Mouse (Mus musculus) erythroblast, adult 5-6 weeks (primary cell): ENCODE results near the gene Xpot. TPM values are rescaled to one million over a fixed set of nuclear protein-coding genes. Genes with fewer than 3 reads are reported as not detected.

Source experiments
- ATAC-seq: replicated peaks from 2 replicates; pipeline ENCODE4 v1.8.0; 2016; ENCODE audit warnings: moderate number of reproducible peaks, mild to moderate bottlenecking, moderate TSS enrichment, inconsistent platforms; ENCODE audit not compliant: poor library complexity, low FRiP score, severe bottlenecking
- total RNA-seq, 2 experiments: library from RNA; stranded (forward) in 1 of 2; stranded (reverse) in 1 of 2; fragments of 150-400 nt in 1 of 2; fragments of 200-764, 138-1000 nt in 1 of 2; gene quantifications; 2 replicates each; pipeline versions ENCODE4 v1.2.3 to v1.2.4; 2015 to 2017; ENCODE audit warnings: low replicate concordance in 2 of 2

The Xpot gene
- 16.1 and 19.2 TPM in 2 replicates for total RNA-seq (2015; ENCODE audit: low replicate concordance)
- 26.0 and 43.5 TPM in 2 replicates for total RNA-seq (2017; ENCODE audit: low replicate concordance)

GRCm38 (mm10) chr10:121626186-121626882 lies at the start of gene Xpot:
TSS of gene Xpot (minus strand) at chr10:121626332.
- peak; percentile 97 for ATAC-seq

- ATAC-seq = no peak
These were observed 43.0 kb upstream of the Xpot start for GRCm38 (mm10) chr10:121669103-121669502.

- ATAC-seq = no peak
These were observed 39.6 kb upstream of the Xpot start for GRCm38 (mm10) chr10:121665631-121666145.

- ATAC-seq = no peak
These were observed 37.5 kb upstream of the Xpot start for GRCm38 (mm10) chr10:121663599-121663998.

- no peak for ATAC-seq
These were observed 36.6 kb upstream of the Xpot start for GRCm38 (mm10) chr10:121662711-121663110.

GRCm38 (mm10) chr10:121655907-121656306 lies 29.8 kb upstream of the Xpot start:
- ATAC-seq = no peak

- ATAC-seq = no peak
These were observed 26.9 kb upstream of the Xpot start for GRCm38 (mm10) chr10:121653079-121653478.

GRCm38 (mm10) chr10:121646294-121646693 lies 20.2 kb upstream of the Xpot start:
- no peak for ATAC-seq

- ATAC-seq = no peak
These were observed 16.2 kb upstream of the Xpot start for GRCm38 (mm10) chr10:121642054-121642947.

GRCm38 (mm10) chr10:121641272-121642053 lies 15.3 kb upstream of the Xpot start, which contains the start of gene D930020B18Rik:
TSS of gene D930020B18Rik (plus strand) at chr10:121641588.
- no peak for ATAC-seq

- ATAC-seq = no peak
These were observed 14.8 kb upstream of the Xpot start for GRCm38 (mm10) chr10:121640944-121641271.

- ATAC-seq = no peak
These were observed 14.2 kb upstream of the Xpot start for GRCm38 (mm10) chr10:121640150-121640930.

- no peak for ATAC-seq
These were observed 13.4 kb upstream of the Xpot start for GRCm38 (mm10) chr10:121639573-121639972.

- ATAC-seq = no peak
These were observed 10.1 kb upstream of the Xpot start for GRCm38 (mm10) chr10:121636276-121636675.

GRCm38 (mm10) chr10:121634159-121634558 lies 8.0 kb upstream of the Xpot start:
- no peak for ATAC-seq

GRCm38 (mm10) chr10:121628561-121629040 lies 2.5 kb upstream of the Xpot start:
- ATAC-seq = no peak

- no peak for ATAC-seq
These were observed 1.2 kb upstream of the Xpot start for GRCm38 (mm10) chr10:121627216-121627852.

GRCm38 (mm10) chr10:121625407-121626185 lies 536 bp downstream of the Xpot start:
- peak; percentile 53 for ATAC-seq
